Mouse (Mus musculus) kidney, adult 2 months (tissue): ENCODE results near the gene Gm28729. TPM values are rescaled to one million over a fixed set of nuclear protein-coding genes. Genes with fewer than 3 reads are reported as not detected.

Source experiments
- DNase-seq: peaks from one replicate; pipeline ENCODE4 v3.0.0; 2021
- H3K27ac ChIP-seq: fragments of 200-500 bp; 2 replicates; pipeline ENCODE4 v1.5.1; 2012; ENCODE audit warnings: low read depth, low read length, control low read depth, inconsistent platforms; ENCODE audit not compliant: insufficient read depth
- H3K27me3 ChIP-seq: fragments of 200-500 bp; replicated peaks from 2 replicates; pipeline ENCODE4 v1.6.1; 2012; ENCODE audit warnings: mild to moderate bottlenecking, moderate library complexity, low read length, inconsistent platforms; ENCODE audit not compliant: control insufficient read depth, insufficient read depth
- H3K36me3 ChIP-seq: fragments of 200-500 bp; 2 replicates; pipeline ENCODE4 v1.6.1; 2012; ENCODE audit warnings: mild to moderate bottlenecking, moderate library complexity, low read length, inconsistent platforms; ENCODE audit not compliant: control insufficient read depth, insufficient read depth
- H3K4me1 ChIP-seq: fragments of 200-500 bp; 2 replicates; pipeline ENCODE4 v1.6.1; 2011; ENCODE audit warnings: low read length; ENCODE audit not compliant: control insufficient read depth, insufficient read depth
- H3K4me3 ChIP-seq: fragments of 200-500 bp; 2 replicates; pipeline ENCODE4 v1.5.1; 2011; ENCODE audit warnings: mild to moderate bottlenecking, low read depth, low read length, control low read depth; ENCODE audit not compliant: insufficient read depth
- CTCF ChIP-seq: fragments of 200-500 bp; conservative IDR thresholded peaks from 2 replicates; pipeline ENCODE4 v1.5.1; 2011; ENCODE audit warnings: low read depth, mild to moderate bottlenecking, control low read depth, low read length, moderate library complexity, mixed read lengths; ENCODE audit not compliant: insufficient read depth, insufficient read length
- POLR2A ChIP-seq: fragments of 200-500 bp; IDR thresholded peaks from one replicate; pipeline ENCODE4 v1.6.1; 2011; ENCODE audit warnings: low read depth, low read length, control low read depth
- WGBS: fragments of 180-500 bp; shearing (Covaris S2); methylation state at CpG from one replicate; pipeline ENCODE4 v1.1.7; 2018; 5-methylcytosine and 5-hydroxymethylcytosine counted together
- polyA plus RNA-seq: library from polyadenylated mRNA; depleted of rRNA; stranded (reverse); fragments of >200 nt; gene quantifications from 2 replicates; pipeline ENCODE4 v1.2.3, GENCODE M21; 2012; rRNA removed

Gene Gm28729
- polyA plus RNA-seq, 1 experiment: not detected

DNA sequence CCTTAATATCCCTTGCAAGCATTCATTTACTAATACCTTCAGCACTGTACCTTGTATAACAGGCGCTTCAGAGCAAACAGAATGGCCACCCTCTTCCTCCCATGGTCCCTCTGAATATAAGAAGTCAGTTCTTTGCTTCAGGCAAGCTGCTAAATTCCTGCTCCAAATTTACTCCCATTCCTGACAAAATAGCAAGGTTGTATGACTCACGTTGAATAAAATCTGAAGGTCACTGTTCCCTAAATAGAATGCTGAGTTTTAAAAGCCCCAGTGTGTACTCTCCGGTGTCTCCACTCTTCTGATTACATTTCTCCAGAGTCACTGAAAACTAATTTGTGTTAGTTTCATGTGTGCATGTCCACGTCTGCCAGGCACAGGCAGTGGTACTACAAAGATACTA, 79.7 kb downstream of the Gm28729 start:
- no peaks in the 10 kb centered on the region for H3K36me3 ChIP-seq
- TF ChIP-seq CTCF (no peak), POLR2A (no peak)
- no peaks in the 10 kb centered on the region for H3K4me1 ChIP-seq
- no peak overlapping the region for H3K4me3 ChIP-seq
- no peak overlapping the region for H3K27ac ChIP-seq
- DNase-seq: no peak
- 52% methylated on average over 4 of the region's 4 CpGs for WGBS
- no peaks in the 10 kb centered on the region for H3K27me3 ChIP-seq

- H3K36me3 ChIP-seq: no peaks in the 10 kb centered on the region
- no peak for TF ChIP-seq POLR2A
- TF ChIP-seq CTCF: no peak
- H3K27me3 ChIP-seq: no peaks in the 10 kb centered on the region
- 30% methylated on average over 10 of the region's 10 CpGs for WGBS
- no peak for DNase-seq
- H3K4me1 ChIP-seq: 0 out of 2 replicates have a peak, but pooled peaks cover 6% of the 10 kb centered on the region
- H3K27ac ChIP-seq: no peak overlapping the region
- H3K4me3 ChIP-seq: no peak overlapping the region
Observed at GRCm38 (mm10) chr9:96442081-96442480, 83.0 kb downstream of the Gm28729 start.

GRCm38 (mm10) chr9:96438334-96438871, 86.7 kb downstream of the Gm28729 start:
- DNase-seq: no peak
- Histone ChIP-seq H3K36me3 (no peaks in the 10 kb centered on the region), H3K4me1 (0 out of 2 replicates have a peak, but pooled peaks cover 6% of the 10 kb centered on the region), H3K4me3 (peak overlapping the region; percentile 44), H3K27me3 (no peaks in the 10 kb centered on the region), H3K27ac (peak overlapping the region; percentile 49)
- TF ChIP-seq POLR2A (no peak), CTCF (no peak)
- 35% methylated on average over 8 of the region's 8 CpGs for WGBS

DNA sequence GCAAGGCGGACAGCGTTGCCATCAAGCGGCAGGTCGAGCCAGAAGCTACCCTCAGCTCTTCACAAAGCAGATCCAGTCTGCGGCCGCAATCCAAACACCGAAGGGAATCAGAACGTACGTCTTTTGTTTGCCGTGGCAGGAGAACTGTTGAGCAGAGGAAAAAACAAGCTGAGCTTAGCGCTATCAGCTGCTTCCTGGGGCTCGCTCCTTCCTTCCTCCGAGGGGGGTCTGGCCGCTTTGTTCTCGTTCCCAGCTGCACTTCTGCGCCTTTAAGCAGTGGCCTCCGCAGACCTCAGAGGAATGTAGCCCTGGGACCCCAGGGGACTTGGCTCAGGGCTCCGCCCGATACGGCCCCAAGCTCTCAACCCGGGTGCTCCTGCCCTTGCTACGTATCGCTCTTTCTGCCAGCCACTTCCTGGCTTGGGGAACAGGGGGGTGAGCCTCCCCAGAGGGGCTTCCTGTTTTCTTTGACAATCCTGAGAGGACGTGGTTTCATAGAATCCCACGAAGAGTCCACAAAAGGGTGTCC, 87.2 kb downstream of the Gm28729 start:
- no peak for TF ChIP-seq CTCF
- no peak for TF ChIP-seq POLR2A
- Histone ChIP-seq H3K4me1 (0 out of 2 replicates have a peak, but pooled peaks cover 6% of the 10 kb centered on the region), H3K4me3 (peak overlapping the region; percentile 44), H3K36me3 (no peaks in the 10 kb centered on the region), H3K27ac (peak overlapping the region; percentile 49), H3K27me3 (no peaks in the 10 kb centered on the region)
- DNase-seq: peak; percentile 69
- WGBS: 5% methylated on average over 25 of the region's 25 CpGs

DNA sequence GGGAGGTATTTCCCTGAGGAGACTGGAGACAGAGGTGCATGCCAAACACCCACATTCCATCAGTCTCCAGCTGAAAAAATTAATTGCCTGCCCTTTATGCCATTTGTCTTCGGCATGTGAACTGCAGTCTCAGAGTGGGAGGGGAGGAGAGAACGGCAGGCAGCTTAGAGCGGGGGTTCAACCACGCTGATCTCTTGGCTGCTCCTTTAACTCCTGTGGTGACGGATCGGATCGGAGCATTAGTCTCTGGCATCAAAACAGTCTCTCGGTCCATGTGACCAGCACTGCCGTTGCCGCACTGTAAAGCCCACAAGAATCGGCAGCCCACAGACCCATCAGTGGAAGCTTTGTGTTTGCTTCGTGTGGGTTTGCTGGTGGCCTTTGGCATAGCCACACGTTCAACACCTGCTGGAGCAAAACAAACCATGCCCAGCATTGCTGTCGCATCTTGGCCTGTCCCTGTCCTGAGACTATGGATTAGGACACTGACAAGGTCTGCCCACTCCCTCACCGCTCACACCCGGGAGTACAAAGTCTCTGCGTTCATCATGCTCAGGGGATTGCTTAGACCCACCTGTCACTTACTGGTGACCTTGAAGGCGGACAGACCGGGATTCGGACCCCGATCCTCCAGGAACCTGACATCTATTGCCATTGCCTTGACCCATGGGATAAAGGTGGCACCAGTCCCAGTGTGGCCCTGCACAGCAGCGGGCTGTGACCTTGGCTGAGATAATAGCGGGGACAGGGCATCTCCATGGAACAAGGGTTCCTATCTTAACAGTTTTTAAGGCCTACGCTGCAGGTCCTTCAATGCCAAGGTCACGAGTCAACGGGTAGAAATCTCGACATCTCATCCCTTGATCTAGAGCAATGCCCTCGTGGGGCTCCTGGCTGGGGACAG, 87.9 kb downstream of the Gm28729 start:
- peak overlapping the region; percentile 49 for H3K27ac ChIP-seq
- DNase-seq: peak; percentile 32
- 23% methylated on average over 28 of the region's 28 CpGs for WGBS
- H3K36me3 ChIP-seq: no peaks in the 10 kb centered on the region
- 0 out of 2 replicates have a peak, but pooled peaks cover 6% of the 10 kb centered on the region for H3K4me1 ChIP-seq
- H3K4me3 ChIP-seq: peak overlapping the region; percentile 44
- TF ChIP-seq POLR2A (no peak), CTCF (0 out of 2 replicates have a peak, but pooled peaks have one; percentile 2)
- no peaks in the 10 kb centered on the region for H3K27me3 ChIP-seq

Other genes starting within 250 kb of the Gm28729 start
- gene Atp1b3, start 160.8 kb downstream of the Gm28729 start, polyA plus RNA-seq: 64.4 and 71.0 TPM in 2 replicates
- 229 and 261 TPM in 2 replicates for gene Rnf7, start 46.6 kb downstream of the Gm28729 start, polyA plus RNA-seq
- 2.5 and 3.5 TPM in 2 replicates for gene Rasa2, start 106.4 kb upstream of the Gm28729 start, polyA plus RNA-seq
- 10.2 and 12.9 TPM in 2 replicates for gene Zbtb38, start 227.6 kb upstream of the Gm28729 start, polyA plus RNA-seq